Mouse (Mus musculus) brain, embryonic 14.5 days (tissue): ENCODE measurements at regions not wholly inside any gene's neighbourhood (a gene's known extent, or its start where the extent isn't known, plus 50 kb on each side); places are given as distances from the start of the nearest gene placed in this dataset.

Experiments used
- DNase-seq: peaks from one replicate; pipeline ENCODE4 v3.0.0-alpha.2; 2011; ENCODE audit warnings: low read depth
- CTCF ChIP-seq: fragments of 200-500 bp; IDR thresholded peaks from 2 replicates; pipeline ENCODE4 v1.5.1; 2012; ENCODE audit warnings: inconsistent platforms, mild to moderate bottlenecking, moderate library complexity, borderline replicate concordance; ENCODE audit not compliant: insufficient read depth, insufficient read length; ENCODE audit errors: extremely low read depth
- POLR2A ChIP-seq: fragments of 200-500 bp; IDR thresholded peaks from 2 replicates; pipeline ENCODE4 v1.6.1; 2012; ENCODE audit warnings: mild to moderate bottlenecking, inconsistent platforms, borderline replicate concordance; ENCODE audit not compliant: poor library complexity, insufficient read depth, insufficient read length, severe bottlenecking; ENCODE audit errors: extremely low read depth

DNA sequence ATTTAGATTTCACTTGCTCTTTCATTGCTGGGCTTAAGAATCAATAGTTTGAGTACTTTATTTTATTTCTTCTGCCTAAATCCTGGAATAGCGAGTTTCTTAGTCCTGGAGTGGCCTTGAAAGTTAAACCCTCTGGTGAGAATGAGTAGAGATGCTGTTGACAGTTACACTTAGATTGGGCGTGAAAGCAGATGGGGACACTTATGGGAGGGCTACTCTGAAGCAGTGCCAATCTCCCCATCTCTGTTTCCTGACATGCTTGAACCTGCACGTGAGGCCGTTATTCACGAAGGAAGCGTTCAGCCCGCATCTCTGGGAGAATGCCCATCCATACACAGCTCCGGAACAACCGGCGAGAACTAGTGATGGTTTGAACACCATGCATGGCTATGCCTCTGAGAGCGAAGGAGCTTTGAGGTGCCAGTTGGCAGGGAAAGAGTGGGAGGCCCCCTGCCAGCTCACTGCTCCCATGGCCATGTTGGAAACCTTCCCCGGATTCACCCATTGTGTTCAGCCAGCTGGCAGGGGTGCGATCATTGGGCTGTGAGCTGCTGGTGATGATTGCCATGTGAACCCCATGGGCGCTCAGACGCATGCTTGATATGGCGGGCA is 792.2 kb upstream of the Got2 start:
- TF ChIP-seq POLR2A (no peak), CTCF (no peak)
- DNase-seq = peak; percentile 93

DNA sequence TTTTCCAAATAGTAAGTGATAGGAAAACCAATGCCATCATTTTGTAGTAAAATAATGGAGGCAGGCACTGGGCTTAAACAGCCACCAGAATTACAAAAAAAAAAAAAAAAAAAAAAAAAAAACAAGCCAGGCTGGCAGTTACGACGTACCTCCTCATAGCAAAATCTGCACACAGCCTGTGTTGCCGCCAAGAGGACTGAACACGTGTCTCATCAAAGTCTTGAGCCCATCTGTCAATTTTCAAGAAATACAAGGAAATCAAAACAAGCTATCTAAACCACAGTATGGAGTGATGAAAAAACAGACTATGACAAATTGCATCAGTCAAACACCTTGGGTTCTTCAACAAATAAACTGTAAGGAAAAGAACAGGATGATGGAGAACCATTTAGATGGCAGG is 791.2 kb upstream of the Got2 start:
- TF ChIP-seq CTCF (no peak), POLR2A (no peak)
- peak; percentile 90 for DNase-seq

DNA sequence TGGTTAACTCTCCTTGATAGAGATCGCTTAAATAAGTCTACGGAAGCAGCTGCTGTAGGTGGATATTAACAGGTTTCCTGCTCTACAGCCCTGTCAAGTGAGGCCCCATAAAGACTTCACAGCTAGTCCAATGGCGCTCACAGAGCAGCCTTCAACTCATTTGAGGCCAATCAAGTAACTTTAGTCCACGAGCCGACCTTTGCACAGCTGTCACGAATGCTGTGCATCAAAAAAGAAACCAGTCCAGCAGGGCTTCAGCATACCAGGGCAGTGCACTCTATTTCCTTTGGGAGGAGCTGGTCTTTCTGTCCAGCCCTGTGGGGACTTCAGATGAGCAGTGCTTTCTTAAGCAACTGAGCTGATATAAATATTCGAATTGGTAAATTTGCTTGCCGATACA is 786.4 kb upstream of the Got2 start:
- no peak for DNase-seq
- TF ChIP-seq CTCF (no peak), POLR2A (no peak)

DNA sequence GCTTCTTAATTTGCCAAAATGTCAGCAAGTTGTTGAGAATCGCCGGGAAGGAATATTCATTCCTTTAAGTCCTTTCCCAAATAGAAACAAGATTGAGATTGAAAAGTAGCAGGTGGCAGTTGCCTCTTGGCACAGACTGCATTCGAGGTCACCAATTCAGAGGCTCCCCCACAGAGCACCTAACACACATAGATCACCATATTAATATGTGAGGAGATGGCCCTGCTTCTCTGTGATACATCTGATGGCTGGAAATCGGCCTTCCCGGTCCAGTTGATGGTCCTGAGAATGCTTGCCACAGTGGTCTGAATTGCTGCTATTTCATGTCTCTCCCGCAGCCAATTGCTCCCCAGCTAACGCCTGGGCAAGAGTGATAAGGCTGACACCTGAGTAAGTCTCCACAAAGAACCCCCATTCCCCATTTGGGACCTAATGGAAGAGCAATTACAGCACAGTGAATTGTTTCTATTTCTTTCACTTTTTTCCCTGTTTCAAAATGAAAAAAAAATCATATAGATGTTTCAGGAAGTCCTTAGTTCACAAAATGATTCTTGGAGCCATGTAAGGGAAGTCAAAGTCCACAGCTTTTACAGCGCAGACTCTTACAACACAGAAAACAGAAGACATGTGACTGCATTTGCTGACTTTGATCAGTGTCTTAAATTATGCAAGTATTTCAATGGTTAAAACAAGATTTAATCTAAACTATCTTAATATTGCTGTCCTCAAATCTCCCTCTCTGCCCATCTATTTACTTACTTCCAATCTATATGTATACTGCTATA is 768.3 kb upstream of the Got2 start:
- TF ChIP-seq CTCF (no peak), POLR2A (no peak)
- DNase-seq = no peak

DNA sequence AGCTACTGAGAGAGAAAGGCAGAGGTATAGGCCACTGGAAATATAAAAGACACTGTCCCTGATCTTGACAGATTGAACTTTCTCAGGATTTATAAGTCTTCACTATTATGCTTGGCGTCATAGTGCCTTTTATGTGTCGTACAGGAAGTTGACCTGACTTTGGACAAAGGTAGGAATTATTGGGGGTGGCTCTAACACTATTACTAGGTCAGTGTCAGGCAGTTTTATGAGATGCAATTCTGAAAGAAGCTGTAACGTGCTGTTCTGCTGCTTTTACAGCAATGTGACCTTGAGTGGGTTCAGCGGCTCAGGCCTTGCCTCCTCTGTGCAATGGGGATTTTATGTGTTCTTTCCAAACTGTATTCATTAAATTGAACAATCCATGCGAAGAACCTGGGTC is 759.4 kb upstream of the Got2 start:
- TF ChIP-seq CTCF (no peak), POLR2A (no peak)
- DNase-seq = no peak
